Mouse (Mus musculus) gastrocnemius, adult 8-10 months (tissue): ENCODE results near the gene Tmem135. TPM values are rescaled to one million over a fixed set of nuclear protein-coding genes. Genes with fewer than 3 reads are reported as not detected.

Experiments used
- DNase-seq, 2 experiments: peaks; one replicate each; pipeline ENCODE4 v3.0.0; 2022; ENCODE audit warnings: low spot score in 2 of 2
- total RNA-seq, 4 experiments: library from RNA; stranded (reverse); gene quantifications; 2 replicates each; pipeline ENCODE4 v1.2.4; 2022

The Tmem135 gene
- total RNA-seq, 4 experiments from 2014 or later, result 13.9 to 18.6 (median 15.0) TPM

- no peak for DNase-seq
Measured at GRCm38 (mm10) chr7:89193459-89193858, 210.6 kb downstream of the Tmem135 start.

GRCm38 (mm10) chr7:89183928-89184327, 220.1 kb downstream of the Tmem135 start:
- DNase-seq, result no peak

- no peak for DNase-seq
Measured at GRCm38 (mm10) chr7:89182943-89183342, 221.1 kb downstream of the Tmem135 start.

- no peak for DNase-seq
Measured at GRCm38 (mm10) chr7:89181285-89181684, 222.7 kb downstream of the Tmem135 start.

GRCm38 (mm10) chr7:89178601-89179000, 225.4 kb downstream of the Tmem135 start:
- DNase-seq, result peak in 1 of 2 experiments; percentile 18

- DNase-seq, result no peak
Measured at GRCm38 (mm10) chr7:89177926-89178325, 226.1 kb downstream of the Tmem135 start.

GRCm38 (mm10) chr7:89174430-89174829, 229.6 kb downstream of the Tmem135 start:
- DNase-seq, result no peak

- no peak for DNase-seq
Measured at GRCm38 (mm10) chr7:89173018-89173417, 231.0 kb downstream of the Tmem135 start.

- DNase-seq, result no peak
Measured at GRCm38 (mm10) chr7:89171790-89172467, 232.1 kb downstream of the Tmem135 start.

GRCm38 (mm10) chr7:89168606-89169005, 235.4 kb downstream of the Tmem135 start:
- peak; percentile 34 to 57 for DNase-seq

- DNase-seq, result no peak
Measured at GRCm38 (mm10) chr7:89165528-89165927, 238.5 kb downstream of the Tmem135 start.

GRCm38 (mm10) chr7:89161610-89162378, 242.2 kb downstream of the Tmem135 start:
- no peak for DNase-seq

- no peak for DNase-seq
Measured at GRCm38 (mm10) chr7:89157356-89157755, 246.7 kb downstream of the Tmem135 start.

GRCm38 (mm10) chr7:89156629-89157028, 247.4 kb downstream of the Tmem135 start:
- DNase-seq, result no peak

GRCm38 (mm10) chr7:89155741-89156140, 248.3 kb downstream of the Tmem135 start:
- no peak for DNase-seq

GRCm38 (mm10) chr7:89155223-89155622, 248.8 kb downstream of the Tmem135 start:
- no peak for DNase-seq

GRCm38 (mm10) chr7:89151345-89151744, 252.7 kb downstream of the Tmem135 start:
- no peak for DNase-seq

- DNase-seq, result no peak
Measured at GRCm38 (mm10) chr7:89140640-89141300, 263.3 kb downstream of the Tmem135 start.

GRCm38 (mm10) chr7:89134884-89135511, 269.0 kb downstream of the Tmem135 start:
- no peak for DNase-seq

GRCm38 (mm10) chr7:89126063-89126882, 277.7 kb downstream of the Tmem135 start:
- DNase-seq, result peak; percentile 20 to 32

- no peak for DNase-seq
Measured at GRCm38 (mm10) chr7:89116261-89116664, 287.8 kb downstream of the Tmem135 start.
